Mouse (Mus musculus): ENCODE measurements around the gene Rybp.

GRCm38 (mm10) chr6:100271992-100272391, 15.3 kb downstream of the Rybp start:
- TF ChIP-seq TAL1 (conservative IDR thresholded peaks at IDR 0.05; ENCODE audit: low read depth, low read length) (no peak), CTCF (IDR thresholded peaks at IDR 0.05; ENCODE audit: low read depth, low read length) (no peak), GATA2 (IDR thresholded peaks at IDR 0.05; ENCODE audit: borderline replicate concordance, low read depth, low read length) (no peak)

Measured in G1E (cell line).